Mouse (Mus musculus) heart, adult 11 months (tissue): ENCODE results near the gene Sulf2.

ENCODE experiments used
- DNase-seq: peaks from one replicate; pipeline ENCODE4 v3.0.0; 2022

The Sulf2 gene

GRCm38 (mm10) chr2:166051421-166051820 is 104.0 kb downstream of the Sulf2 start:
- no peak for DNase-seq

DNA sequence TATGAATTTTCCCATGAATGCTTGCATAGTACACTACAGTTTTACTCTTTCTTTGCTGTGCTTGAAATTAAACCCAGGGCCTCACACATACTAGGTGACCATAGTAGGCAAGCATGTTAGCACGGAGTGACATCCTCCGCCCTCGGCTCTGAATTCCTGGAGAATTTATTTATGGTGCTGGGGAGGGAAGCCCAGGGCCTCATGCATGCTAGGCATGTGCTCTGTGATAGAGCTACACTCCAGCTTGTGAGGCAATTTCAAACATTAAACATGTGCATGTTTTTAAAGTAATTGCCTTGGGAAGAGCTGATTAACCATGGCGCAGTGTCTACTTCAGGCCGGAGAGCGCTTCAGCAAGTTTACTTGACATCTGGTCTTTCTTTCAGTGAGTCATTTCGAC is 106.6 kb downstream of the Sulf2 start:
- DNase-seq, result no peak

DNA sequence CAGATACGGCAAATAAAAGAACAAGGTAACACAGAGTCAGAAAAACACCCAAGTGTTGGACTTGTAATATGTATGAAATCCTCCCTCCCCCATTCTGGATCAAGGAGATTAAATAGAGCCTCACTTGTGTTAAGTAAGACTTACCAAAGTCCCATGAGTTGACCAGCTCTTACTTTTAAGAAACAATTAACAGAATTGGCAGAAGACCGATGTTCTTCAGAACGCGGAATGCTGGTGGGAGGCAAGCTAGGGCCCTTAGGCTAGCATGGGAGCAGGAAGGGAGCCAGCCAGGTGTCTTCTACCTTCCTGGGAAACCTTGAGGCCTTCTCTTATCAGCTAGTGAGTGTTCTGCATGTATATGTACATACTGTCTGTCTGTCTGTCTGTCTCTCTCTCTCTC is 107.5 kb downstream of the Sulf2 start:
- DNase-seq, result no peak

DNA sequence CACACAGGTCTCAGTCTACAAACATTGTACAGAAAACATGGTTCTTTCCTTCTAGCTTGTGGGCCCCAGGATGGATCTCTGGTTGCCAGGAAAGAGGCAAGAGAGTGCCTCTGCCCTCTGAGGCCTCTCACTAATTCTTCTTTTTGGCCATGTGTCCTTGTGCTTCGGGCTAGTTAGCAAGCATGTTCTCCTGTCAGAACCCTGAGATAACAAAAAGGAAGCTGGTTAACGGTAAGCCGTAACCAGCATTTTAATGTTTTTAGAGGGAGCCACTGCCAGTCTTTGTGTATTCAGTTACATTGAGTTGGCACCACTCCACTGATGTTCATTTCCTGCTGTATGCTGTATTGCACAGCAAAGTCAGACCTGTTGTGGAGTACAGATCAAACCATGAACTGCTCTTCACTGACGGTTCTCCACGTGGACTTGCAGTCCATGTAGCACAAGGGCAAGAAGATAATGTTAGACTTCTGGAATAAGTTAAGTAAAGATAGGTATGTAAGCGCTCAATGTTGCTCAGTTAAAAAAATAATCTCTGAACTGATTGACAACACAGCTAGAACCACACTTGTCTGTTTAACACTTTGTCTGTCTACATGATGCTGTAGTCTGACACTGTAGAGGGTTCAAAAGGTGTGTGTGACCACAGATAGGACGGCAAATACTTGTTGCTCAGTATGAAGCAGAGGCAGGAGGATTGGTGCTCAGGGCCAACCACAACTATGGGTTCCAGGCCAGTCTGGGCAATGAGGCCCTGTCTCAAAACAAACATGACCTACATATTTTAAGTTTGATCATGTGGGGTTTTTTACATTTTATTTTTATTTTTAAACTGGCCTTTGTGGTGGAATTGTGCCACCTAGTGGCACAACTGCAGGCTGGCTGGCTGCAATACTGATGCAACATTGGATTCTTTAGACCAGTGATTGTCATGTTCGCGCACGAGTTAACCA is 109.6 kb downstream of the Sulf2 start:
- DNase-seq, result peak; percentile 92

DNA sequence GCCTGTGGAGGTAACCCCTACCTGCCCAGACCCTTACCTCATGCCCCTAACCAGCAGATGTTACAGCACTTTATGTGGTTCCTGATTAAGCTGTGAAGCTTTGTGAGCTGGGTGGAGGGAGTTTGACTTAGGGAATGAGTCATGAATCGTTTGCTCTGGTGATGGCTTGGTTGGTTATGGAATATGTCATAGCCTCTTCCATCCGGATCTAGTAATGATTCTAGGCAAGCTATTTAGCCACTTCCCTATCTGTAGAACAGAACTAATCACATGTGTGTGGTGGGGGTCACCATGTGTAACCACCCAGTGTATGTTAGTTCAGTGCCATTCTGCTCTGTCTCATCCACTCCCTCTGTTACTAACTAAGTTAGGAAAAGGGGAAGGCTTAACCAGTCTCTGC is 110.5 kb downstream of the Sulf2 start:
- DNase-seq, result peak; percentile 87

DNA sequence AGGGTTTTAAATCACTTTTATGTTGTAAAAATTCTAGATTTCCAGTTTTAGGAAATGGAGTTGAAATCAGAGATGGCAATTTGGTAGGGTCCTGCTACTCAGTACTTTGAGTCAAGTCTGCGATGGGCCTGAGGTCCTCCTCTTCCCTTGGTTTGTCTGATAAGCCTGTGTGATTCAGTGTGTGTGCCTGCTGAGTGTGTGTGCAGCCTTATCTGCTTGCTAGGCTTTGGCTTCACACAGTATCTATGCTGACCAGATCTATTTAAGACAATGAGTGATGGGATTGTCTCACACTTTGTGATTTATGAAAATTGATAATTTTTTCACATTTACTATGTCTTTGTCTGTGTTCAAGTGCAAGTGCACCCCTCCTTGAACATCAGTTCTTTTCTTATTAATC is 112.9 kb downstream of the Sulf2 start:
- DNase-seq, result no peak

GRCm38 (mm10) chr2:166039681-166040080 is 115.8 kb downstream of the Sulf2 start:
- DNase-seq, result peak; percentile 90

- peak; percentile 89 for DNase-seq
Observed at GRCm38 (mm10) chr2:166035725-166036124, 119.7 kb downstream of the Sulf2 start.

DNA sequence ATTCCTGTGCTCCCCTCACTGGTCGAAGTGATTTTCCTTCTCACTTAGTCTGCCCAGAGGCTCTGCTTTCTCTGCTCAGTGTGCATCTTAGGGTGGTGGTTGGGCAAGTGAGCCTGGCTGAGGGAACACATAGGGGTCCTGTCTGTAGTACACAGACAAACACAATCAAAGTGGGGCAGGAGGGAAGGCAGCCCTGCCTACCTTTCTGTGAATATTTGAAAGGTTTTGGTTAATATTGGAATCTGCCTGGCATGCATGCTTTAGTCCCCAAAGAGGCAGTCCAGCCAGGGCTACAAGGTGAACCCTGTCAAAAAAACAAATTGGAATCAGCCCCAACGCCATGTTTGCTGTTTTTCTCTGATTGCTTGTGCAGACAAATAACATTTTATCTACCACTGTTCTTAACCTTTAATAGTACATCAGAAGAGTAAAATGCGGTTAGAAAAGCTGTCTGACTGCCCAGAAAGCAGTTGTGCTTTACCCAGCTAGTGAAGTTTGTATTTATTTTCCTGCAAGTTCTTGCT is 120.4 kb downstream of the Sulf2 start:
- no peak for DNase-seq

GRCm38 (mm10) chr2:166032628-166033027 is 122.8 kb downstream of the Sulf2 start:
- peak; percentile 91 for DNase-seq

DNA sequence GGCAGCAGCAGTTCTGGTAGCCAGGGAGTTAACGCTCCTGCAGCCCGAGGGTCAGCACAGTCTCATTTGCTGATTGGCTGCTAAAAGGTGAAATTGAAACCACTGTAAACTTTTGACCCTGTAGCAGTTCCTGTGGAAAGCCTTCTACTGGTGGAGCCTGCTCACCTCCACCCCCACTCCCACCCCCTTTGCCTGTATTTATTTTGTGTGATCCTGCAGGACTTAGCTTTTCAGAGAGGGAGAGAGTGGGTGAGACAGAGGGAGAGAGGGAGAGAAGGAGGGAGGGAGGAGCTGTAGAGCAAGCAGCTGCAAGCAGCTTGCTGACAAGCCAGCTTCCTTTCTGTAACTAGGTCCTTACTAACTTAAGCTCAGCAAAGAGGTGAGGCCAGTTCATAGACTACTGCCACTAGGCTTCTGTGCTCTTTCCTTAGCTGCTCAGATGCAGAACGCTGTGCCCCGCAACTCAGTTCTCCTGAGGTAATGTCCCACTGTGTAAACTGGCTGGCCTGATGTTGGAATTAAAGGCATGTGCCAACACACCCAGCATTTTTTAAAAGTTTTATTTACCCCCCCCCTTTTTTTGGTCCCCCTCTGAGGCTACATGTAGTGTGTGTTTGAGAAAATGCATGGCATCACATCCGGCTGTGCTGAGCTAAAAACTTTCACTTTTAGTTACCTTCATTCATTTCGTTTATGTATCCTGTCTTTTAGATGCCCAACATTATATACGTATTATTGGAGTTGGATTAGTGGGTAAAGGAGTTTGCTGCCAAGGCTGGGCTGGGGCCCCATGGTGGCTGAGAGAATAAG is 124.1 kb downstream of the Sulf2 start:
- peak; percentile 99 for DNase-seq

- peak; percentile 96 for DNase-seq
Observed at GRCm38 (mm10) chr2:166030256-166030995, 125.0 kb downstream of the Sulf2 start.

- no peak for DNase-seq
Observed at GRCm38 (mm10) chr2:166029232-166029631, 126.2 kb downstream of the Sulf2 start.

DNA sequence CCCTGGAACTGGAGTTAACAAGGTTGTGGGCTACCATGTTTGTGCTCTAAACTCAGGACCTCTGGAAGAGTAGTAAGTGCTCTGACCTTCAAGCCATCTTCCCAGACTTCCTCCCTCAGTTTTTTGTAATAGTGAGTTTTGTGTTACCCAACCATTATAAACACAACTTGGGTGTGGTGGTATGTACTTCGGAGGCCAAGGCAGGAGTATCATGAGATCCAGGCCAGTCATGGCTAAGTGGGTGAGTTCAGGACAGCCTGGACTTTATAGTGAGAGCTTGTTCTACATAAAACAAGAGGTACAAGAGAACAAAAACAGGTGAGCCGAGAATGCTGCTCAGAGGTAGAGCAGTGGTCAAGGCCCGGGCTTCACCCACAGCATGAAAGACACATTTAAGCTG is 127.6 kb downstream of the Sulf2 start:
- DNase-seq, result no peak

DNA sequence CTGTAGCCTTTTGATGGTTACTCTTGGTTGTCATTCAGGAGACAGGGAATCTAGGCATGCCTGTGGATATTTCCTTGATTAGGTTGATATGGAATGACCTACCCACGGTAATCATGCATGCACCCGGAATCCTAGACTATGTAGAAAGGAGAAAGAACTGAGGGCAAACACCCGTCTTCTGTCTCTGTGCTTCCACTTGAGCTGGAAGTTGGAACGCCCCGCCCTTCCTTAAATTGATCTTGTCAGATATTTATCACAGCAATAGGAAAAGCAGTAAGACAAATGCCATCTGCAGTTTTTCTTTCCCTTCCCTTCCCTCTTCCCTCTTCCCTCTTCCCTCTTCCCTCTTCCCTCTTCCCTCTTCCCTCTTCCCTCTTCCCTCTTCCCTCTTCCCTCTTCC is 129.5 kb downstream of the Sulf2 start:
- peak; percentile 90 for DNase-seq

- DNase-seq, result no peak
Observed at GRCm38 (mm10) chr2:166024621-166025020, 130.8 kb downstream of the Sulf2 start.

DNA sequence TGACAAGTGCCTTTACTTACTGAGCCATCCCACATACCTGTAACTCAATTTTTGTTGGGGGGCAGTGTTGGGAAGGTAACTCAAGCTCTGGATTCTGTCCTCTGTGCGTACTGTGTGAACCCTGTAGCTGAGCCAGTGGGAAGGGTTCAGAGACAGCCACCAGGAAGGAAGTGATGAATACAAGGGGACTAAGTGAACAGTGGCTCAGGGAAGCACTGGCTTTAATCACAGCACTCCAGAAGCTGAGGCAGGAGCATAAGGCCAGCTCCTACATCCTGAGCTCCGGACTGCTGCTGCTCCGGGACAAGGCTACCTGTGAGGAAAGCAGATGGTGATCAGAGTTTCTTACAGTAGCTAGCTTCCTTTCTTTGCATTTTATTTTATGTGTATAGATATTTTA is 131.4 kb downstream of the Sulf2 start:
- peak; percentile 90 for DNase-seq
